Mouse (Mus musculus) mouse embryonic stem cell (cell line): Measurements from ENCODE around the gene Tulp3.

Experiments
- in situ Hi-C, 2 experiments: fragments of 300-500 bp; cut with MboI; formaldehyde crosslinking; loops; 1 replicate in 1 of 2; 3 replicates in 1 of 2; pipeline ENCODE4 v1.14.3; 2019 to 2020; ENCODE audit warnings: low sequenced_read_pairs in 2 of 2, low pct_unique_long_range_greater_than_20kb in 1 of 2, mixed read lengths in 1 of 2; ENCODE audit not compliant: unreplicated experiment in 1 of 2

The Tulp3 gene

GRCm38 (mm10) chr6:128276349-128276748 is 79.3 kb downstream of the Tulp3 start:
- in situ Hi-C loops: no loop called here

- in situ Hi-C loops: no loop called here
Measured at GRCm38 (mm10) chr6:128275506-128276064, 80.1 kb downstream of the Tulp3 start.

GRCm38 (mm10) chr6:128273507-128273906 is 82.1 kb downstream of the Tulp3 start:
- in situ Hi-C loops: no loop called here

- in situ Hi-C loops: no loop called here
Measured at GRCm38 (mm10) chr6:128272754-128273153, 82.9 kb downstream of the Tulp3 start.
